Mouse (Mus musculus) lung, postnatal 10 days (tissue): ENCODE data around the gene Gm10135.
"Not testable (repeated sequence)": the region's sequence is repeated elsewhere in the genome, so short reads cannot be mapped to it uniquely, and the experiment has no call there.

Experiments
- DNase-seq: peaks from one replicate; pipeline ENCODE4 v3.0.0; 2021

The Gm10135 gene

GRCm38 (mm10) chr5:72957281-72957680 is 17.2 kb downstream of the Gm10135 start:
- DNase-seq, result no peak

DNA sequence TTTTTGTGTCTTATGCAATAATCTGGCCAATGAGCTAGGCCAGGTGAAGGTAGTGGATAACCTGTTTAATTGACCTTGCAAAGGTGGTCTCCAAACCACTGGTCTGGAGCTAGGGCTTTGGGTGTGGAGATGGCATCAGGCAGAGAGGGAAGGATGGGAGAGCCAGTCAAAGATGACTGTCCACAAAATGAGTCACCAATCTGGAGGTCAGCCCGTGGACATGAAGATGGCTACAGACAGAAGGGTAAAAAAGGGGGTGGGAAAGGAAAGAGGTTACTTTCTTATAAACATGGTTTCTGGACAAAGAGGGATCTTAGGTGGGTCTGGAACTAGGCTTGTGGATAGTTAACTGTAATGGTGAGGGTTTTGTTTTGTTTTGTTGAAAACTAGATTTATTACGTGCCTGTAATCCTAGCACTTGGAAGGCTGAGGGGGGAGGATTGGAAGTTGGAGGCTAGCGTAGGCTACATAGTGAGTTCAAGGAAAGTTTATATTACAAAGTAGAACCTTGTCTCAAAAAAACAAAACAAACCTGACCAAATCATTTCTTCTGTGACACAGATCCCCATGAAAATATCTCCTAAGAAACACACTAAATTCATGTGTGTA is 20.4 kb downstream of the Gm10135 start:
- no peak for DNase-seq

- DNase-seq, result no peak
Observed at GRCm38 (mm10) chr5:72950252-72950651, 24.2 kb downstream of the Gm10135 start.

GRCm38 (mm10) chr5:72948136-72948535 is 26.4 kb downstream of the Gm10135 start:
- DNase-seq, result no peak

DNA sequence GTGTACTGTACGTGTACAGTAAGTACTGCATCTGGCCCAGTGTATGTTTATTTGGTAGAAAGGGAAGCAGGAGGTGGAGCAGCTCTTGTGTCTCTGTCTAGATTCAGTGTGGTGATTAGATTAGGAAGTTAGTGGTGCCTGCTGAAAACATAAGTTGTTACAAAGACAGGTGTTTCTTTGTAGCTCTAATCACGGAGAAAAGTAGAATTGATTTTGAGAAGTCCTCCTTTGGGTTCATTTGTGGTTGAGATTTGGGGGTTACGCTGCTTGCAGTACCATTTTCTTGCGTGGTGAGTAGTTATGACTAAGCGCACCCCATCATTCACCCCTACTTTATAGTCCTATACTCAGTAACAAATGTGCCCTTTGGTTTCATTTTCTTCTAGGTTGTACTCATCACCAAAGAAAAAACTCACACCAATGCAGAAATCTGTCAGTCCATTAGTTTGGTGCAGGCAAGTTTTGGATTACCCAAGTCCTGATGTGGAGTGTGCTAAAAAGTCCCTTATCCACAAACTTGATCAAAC is 33.5 kb downstream of the Gm10135 start:
- no peak for DNase-seq

DNA sequence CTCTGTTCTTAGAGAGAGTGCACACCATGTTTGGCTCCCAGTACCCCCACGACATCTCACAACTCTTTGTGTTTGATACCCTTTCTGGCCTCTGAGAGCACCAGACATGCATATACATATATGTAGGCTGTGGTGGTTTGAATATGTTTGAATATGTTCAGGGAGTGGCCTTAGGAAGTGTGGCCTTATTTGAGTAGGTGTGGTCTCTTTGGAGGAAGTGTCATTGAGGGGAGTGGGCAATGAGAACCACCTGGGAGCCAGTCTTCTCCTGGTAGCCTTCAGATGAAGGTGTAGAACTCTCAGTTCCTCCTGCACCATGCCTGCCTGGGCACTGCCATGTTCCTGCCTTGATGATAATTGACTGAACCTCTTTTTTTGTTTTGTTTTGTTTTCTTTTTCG is 35.2 kb downstream of the Gm10135 start:
- DNase-seq, result no peak

- DNase-seq, result not testable (repeated sequence)
Observed at GRCm38 (mm10) chr5:72938421-72938820, 36.1 kb downstream of the Gm10135 start.

- no peak for DNase-seq
Observed at GRCm38 (mm10) chr5:72933026-72933675, 41.4 kb downstream of the Gm10135 start.

DNA sequence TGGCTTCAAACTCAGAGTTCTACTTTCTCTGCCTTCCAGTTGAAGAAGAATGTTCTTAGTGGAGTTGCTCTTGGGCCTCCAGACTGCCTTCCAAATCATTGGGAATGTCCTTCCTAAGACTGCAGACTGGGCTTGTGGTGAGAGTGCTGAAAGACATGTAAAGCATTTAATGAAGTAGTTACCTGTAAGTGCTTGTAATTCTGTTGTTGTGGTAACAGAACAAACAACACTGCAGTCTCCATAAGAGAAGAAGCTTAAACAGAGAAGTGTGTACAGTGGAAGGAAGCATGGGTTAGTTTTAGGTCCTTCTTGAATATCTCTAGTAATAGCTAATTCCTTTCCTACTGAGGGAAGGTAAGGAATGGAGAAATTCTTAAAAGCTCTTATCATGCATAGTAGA is 47.4 kb downstream of the Gm10135 start:
- no peak for DNase-seq

DNA sequence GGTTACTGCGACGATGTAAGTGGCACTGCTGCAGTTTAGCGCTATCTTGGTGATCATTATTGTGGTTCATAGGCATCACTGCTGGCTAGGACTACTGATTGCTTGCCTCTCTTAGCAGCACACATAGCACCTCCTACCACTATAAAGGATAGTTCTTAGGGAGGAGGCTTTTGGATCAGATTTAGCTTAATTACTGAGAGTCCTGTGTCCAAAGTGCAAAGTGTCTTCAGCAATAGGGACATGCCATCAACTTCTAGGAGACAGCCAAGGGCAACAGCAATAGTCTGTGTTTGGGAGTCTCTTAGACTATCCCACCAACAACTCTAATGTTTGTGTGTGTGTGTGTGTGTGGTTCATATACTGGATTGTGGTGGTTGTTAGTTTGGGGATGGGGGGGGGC is 51.7 kb downstream of the Gm10135 start:
- DNase-seq, result no peak

GRCm38 (mm10) chr5:72921171-72921570 is 53.3 kb downstream of the Gm10135 start:
- DNase-seq, result no peak

GRCm38 (mm10) chr5:72920416-72920815 is 54.1 kb downstream of the Gm10135 start:
- DNase-seq, result no peak

DNA sequence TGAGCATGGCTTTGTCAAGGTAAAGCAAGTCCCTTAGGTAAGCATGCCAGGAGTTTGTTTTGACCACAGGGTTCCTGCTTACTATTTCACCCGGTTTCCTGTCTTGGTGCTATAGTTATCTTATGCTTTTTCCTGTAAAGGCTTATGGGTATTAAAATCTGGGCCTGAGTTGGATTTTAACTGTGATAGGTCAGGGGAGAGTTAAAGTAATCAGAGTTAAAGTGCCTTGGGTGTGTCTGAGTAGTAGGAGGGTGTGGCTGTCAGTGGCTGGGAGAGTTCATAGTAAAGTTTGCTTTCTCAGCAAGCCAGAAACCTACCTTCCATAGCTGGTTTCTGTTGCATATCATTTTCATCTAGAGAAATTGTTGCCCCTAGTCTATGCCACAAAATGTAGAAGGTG is 57.7 kb downstream of the Gm10135 start:
- DNase-seq, result no peak

- DNase-seq, result no peak
Observed at GRCm38 (mm10) chr5:72916048-72916447, 58.5 kb downstream of the Gm10135 start.
